Mouse (Mus musculus) midbrain, embryonic 11.5 days (tissue): ENCODE measurements around the gene Micu1. TPM values are rescaled to one million over a fixed set of nuclear protein-coding genes. Genes with fewer than 3 reads are reported as not detected.

Experiments
- ATAC-seq: fragments of 200-750 bp; cut with Nextera tagmentation; 2 replicates; pipeline ENCODE4 v1.8.0; 2017; ENCODE audit warnings: moderate TSS enrichment, moderate library complexity; ENCODE audit not compliant: low FRiP score
- DNase-seq: peaks from one replicate; pipeline ENCODE4 v3.0.0; 2015; ENCODE audit warnings: low spot score; ENCODE audit errors: missing footprints
- H3K27ac ChIP-seq: fragments of 300-500 bp; sonication (generic); 2 replicates; pipeline ENCODE4 v1.5.1; 2014; ENCODE audit warnings: low read depth, low read length
- H3K27me3 ChIP-seq: fragments of 300-500 bp; sonication (generic); 2 replicates; pipeline ENCODE4 v1.6.1; 2014; ENCODE audit warnings: mild to moderate bottlenecking, low read length, moderate library complexity, mixed read lengths; ENCODE audit not compliant: control insufficient read depth, insufficient read depth
- H3K36me3 ChIP-seq: fragments of 300-500 bp; sonication (generic); 2 replicates; pipeline ENCODE4 v1.6.1; 2014; ENCODE audit warnings: mild to moderate bottlenecking, low read length, moderate library complexity, mixed read lengths; ENCODE audit not compliant: control insufficient read depth, insufficient read depth
- H3K4me1 ChIP-seq: fragments of 300-500 bp; sonication (generic); 2 replicates; pipeline ENCODE4 v1.6.1; 2014; ENCODE audit warnings: low read length; ENCODE audit not compliant: control insufficient read depth, insufficient read depth
- H3K4me2 ChIP-seq: fragments of 300-500 bp; sonication (generic); 2 replicates; pipeline ENCODE4 v1.6.1; 2014; ENCODE audit warnings: mild to moderate bottlenecking, moderate library complexity
- H3K4me3 ChIP-seq: fragments of 300-500 bp; sonication (generic); 2 replicates; pipeline ENCODE4 v1.5.1; 2014; ENCODE audit warnings: low read depth, low read length
- H3K9ac ChIP-seq: fragments of 300-500 bp; sonication (generic); 2 replicates; pipeline ENCODE4 v1.6.1; 2014; ENCODE audit warnings: low read length
- H3K9me3 ChIP-seq: fragments of 300-500 bp; sonication (generic); 2 replicates; pipeline ENCODE4 v1.6.1; 2016; ENCODE audit warnings: low read length; ENCODE audit not compliant: control insufficient read depth
- WGBS: fragments of 180-500 bp; shearing (Covaris S2); extraction: QIAGEN DNeasy Blood & Tissue Kit; methylation state at CpG from one replicate; pipeline ENCODE4 v1.1.7; 2014; 5-methylcytosine and 5-hydroxymethylcytosine counted together
- polyA plus RNA-seq: library from polyadenylated mRNA; unstranded; fragments of >200 nt; fragmentation: Nextera tagmentation; extraction: Ambion mirVana; gene quantifications from 2 replicates; pipeline ENCODE4 v1.2.1, GENCODE M21; 2014

The Micu1 gene
- polyA plus RNA-seq, 1 experiment from 2014 or later = 57.0 TPM

DNA sequence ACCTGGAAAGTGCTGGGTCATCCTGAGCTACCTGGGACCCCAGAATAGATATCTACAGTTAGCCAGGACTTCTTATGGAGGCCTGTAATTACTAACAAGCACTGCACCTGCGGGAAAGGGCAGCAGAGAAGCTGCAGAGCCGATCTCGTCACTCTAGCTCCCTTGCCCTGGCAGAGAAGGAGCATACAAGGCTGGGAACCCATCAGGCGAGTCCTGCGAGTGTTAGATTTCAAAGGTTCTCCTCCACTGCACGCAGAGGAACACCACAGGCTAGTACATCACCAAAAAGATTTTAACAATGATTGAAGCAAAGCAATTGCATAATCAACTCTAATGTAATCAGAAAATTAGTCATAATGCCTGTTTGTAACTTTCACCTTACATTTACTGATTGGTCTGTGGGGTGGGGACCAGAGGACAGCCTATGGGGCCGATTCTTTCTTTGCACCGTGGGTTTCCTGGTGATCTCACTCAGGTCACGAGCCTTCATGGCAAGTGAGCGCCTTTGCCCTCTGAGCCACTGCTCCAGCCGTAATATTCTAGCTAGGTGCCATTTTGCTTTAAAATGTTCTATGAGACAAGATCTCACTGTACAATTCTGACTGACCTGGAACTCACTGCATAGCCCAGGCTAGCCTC lies 88.1 kb downstream of the Micu1 start:
- ATAC-seq (no peak), DNase-seq (no peak)
- Histone ChIP-seq H3K27me3 (no peaks in the 10 kb centered on the region), H3K4me3 (no peak overlapping the region), H3K9ac (no peak overlapping the region), H3K36me3 (0 out of 2 replicates have a peak, but pooled peaks cover 3% of the 10 kb centered on the region), H3K4me1 (peaks cover 4% of the 10 kb centered on the region), H3K9me3 (no peaks in the 10 kb centered on the region), H3K4me2 (no peak overlapping the region), H3K27ac (no peak overlapping the region)
- WGBS = 83% methylated on average over 11 of the region's 11 CpGs

DNA sequence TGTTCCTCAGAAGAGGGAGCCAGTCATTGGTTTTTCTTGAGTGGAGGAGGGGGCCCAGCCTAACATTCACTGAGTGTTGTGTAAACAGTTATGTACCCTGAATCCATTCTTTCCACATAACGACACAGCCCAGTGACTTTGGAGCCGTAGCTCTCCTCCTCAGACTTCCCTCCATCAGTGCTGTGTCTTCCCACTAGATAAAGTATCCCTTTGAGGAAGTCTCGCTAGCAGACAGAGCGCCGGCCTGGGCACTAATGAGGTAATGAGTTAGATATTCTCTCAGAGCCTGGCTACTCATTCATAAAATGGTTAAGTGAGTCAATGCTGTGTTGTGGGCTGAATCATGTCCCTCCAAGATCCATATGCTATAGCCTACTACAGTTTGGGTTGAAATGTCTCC lies 89.6 kb downstream of the Micu1 start:
- Histone ChIP-seq H3K27me3 (no peaks in the 10 kb centered on the region), H3K27ac (no peak overlapping the region), H3K4me2 (no peak overlapping the region), H3K4me3 (no peak overlapping the region), H3K36me3 (0 out of 2 replicates have a peak, but pooled peaks cover 3% of the 10 kb centered on the region), H3K4me1 (no peaks in the 10 kb centered on the region), H3K9ac (no peak overlapping the region), H3K9me3 (no peaks in the 10 kb centered on the region)
- ATAC-seq = no peak
- no peak for DNase-seq
- WGBS = 83% methylated on average over 5 of the region's 5 CpGs

DNA sequence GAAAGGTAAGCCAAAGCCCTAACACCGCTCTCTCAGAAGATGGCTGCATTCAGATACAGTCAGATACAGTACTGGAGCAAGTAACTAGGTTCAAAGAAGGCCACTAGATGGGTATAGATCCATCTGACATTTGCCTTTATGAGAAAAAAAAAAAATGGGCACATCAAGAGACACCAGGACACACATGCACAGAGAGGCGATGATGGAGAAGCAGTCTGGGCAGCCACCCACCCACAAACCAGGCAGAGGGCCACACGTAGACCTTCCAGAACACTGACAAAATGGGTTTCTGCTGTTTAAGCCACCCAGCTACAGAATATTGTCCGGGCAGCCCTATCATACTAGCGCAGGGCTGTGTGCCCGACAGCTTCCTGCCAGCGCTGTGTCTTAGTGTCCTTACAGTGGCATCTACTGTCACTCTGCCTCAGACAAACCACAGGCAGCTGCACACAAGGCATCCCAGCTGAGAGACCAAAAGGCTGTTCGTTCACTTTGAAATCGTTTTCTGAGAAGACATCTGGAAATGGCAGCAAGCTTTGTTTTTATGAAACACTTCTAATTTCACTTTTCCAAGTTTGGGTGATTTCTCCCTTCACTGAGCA lies 90.4 kb downstream of the Micu1 start:
- H3K4me2 ChIP-seq = no peak overlapping the region
- no peak overlapping the region for H3K27ac ChIP-seq
- DNase-seq (no peak), ATAC-seq (no peak)
- 0 out of 2 replicates have a peak, but pooled peaks cover 3% of the 10 kb centered on the region for H3K36me3 ChIP-seq
- no peaks in the 10 kb centered on the region for H3K27me3 ChIP-seq
- no peaks in the 10 kb centered on the region for H3K4me1 ChIP-seq
- no peaks in the 10 kb centered on the region for H3K9me3 ChIP-seq
- H3K4me3 ChIP-seq = no peak overlapping the region
- 93% methylated on average over 9 of the region's 9 CpGs for WGBS
- H3K9ac ChIP-seq = no peak overlapping the region

DNA sequence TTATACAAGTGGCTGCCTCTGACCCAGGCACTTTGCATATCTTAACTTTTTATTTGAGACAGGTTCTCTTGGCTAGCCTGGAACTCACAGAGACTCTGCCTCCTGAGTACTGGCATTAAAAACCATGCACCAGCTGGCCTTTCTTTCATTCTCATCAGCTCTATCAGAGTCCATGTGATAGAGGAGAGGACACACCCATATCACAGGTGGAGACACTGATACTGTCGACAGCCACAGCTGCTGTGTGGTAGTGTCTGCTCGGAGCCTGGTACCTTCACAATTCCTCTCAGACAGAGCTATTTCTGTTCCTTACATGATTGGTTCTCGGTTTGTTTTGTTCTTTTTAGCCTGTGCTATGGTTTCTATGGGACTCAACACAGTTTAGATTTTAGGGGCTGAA lies 91.2 kb downstream of the Micu1 start:
- Histone ChIP-seq H3K27me3 (no peaks in the 10 kb centered on the region), H3K36me3 (0 out of 2 replicates have a peak, but pooled peaks cover 3% of the 10 kb centered on the region), H3K4me3 (no peak overlapping the region), H3K4me1 (no peaks in the 10 kb centered on the region), H3K9me3 (no peaks in the 10 kb centered on the region), H3K9ac (no peak overlapping the region), H3K4me2 (no peak overlapping the region), H3K27ac (no peak overlapping the region)
- ATAC-seq (no peak), DNase-seq (no peak)
- WGBS = 78% methylated on average over 3 of the region's 3 CpGs

DNA sequence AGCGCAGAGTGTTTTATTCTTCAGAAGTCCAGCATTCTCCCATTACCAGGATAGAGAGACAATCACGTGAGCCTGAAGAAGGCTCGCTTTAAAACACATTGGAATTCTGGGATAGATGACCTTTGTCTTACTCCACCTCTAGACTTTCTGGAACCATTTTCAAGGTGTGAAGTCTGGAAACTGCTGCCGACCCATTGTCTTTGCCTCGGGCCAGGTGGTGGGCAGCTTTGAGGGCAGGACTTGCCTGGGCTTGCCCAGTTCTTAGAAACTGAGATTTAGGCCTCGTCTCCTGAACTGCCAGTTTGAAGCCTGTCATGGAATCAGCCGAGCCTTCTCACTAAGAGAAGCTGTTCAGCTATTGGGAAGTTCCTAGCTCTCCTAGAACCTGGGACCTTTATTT lies 92.8 kb downstream of the Micu1 start:
- peaks cover 5% of the 10 kb centered on the region for H3K4me1 ChIP-seq
- H3K36me3 ChIP-seq = no peaks in the 10 kb centered on the region
- no peak for ATAC-seq
- H3K9me3 ChIP-seq = no peaks in the 10 kb centered on the region
- no peak overlapping the region for H3K27ac ChIP-seq
- no peak for DNase-seq
- no peaks in the 10 kb centered on the region for H3K27me3 ChIP-seq
- no peak overlapping the region for H3K9ac ChIP-seq
- 86% methylated on average over 7 of the region's 7 CpGs for WGBS
- H3K4me2 ChIP-seq = no peak overlapping the region
- H3K4me3 ChIP-seq = no peak overlapping the region

DNA sequence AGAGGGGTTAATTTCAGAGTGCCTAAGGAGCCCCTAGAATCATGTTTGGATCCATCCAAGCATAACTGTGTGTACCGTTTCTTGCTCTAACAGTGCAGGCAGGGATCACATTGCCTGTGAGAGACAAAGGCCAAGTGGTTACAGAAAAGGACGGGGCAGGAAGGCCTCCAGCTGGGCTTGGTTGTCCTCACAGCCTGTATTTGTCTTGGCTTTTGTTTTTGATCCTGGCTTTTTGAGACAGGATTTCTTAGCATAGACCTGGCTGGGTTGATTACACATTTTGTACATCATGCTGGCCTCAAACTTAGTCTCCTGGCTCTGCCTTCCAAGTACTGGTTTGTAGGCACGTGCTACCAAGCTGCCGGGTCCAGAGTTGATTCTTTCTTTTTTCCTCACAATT lies 93.6 kb downstream of the Micu1 start:
- WGBS = 56% methylated on average over 4 of the region's 4 CpGs
- Histone ChIP-seq H3K27me3 (no peaks in the 10 kb centered on the region), H3K36me3 (no peaks in the 10 kb centered on the region), H3K4me1 (peaks cover 5% of the 10 kb centered on the region), H3K27ac (no peak overlapping the region), H3K4me2 (no peak overlapping the region), H3K4me3 (no peak overlapping the region), H3K9me3 (no peaks in the 10 kb centered on the region), H3K9ac (no peak overlapping the region)
- DNase-seq (no peak), ATAC-seq (no peak)

DNA sequence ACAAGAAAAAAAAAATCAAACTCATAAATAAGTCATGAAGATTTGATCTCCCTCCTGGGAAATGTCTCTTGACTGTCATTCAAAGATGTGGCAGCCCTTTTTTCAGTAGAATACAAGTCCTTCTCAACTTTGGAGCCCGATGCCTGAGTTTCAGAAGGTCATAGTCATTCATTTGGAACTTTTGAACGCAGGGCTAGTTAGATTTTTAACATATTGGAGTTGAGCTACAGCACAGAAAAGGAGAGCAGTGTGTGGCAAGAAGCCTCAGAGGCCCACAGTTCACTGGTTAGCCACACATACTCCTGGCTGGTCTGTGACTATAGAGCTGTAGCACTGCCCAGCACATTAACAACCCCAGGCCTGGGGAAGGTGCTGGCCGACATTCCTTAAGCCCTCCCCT lies 96.1 kb downstream of the Micu1 start:
- no peak overlapping the region for H3K4me3 ChIP-seq
- H3K27me3 ChIP-seq = no peaks in the 10 kb centered on the region
- no peaks in the 10 kb centered on the region for H3K9me3 ChIP-seq
- H3K4me1 ChIP-seq = peaks cover 5% of the 10 kb centered on the region
- no peak overlapping the region for H3K4me2 ChIP-seq
- ATAC-seq (0 out of 2 replicates have a peak, but pooled peaks have one; percentile 14), DNase-seq (no peak)
- H3K27ac ChIP-seq = no peak overlapping the region
- no peak overlapping the region for H3K9ac ChIP-seq
- H3K36me3 ChIP-seq = no peaks in the 10 kb centered on the region
- WGBS = 57% methylated on average over 3 of the region's 3 CpGs

DNA sequence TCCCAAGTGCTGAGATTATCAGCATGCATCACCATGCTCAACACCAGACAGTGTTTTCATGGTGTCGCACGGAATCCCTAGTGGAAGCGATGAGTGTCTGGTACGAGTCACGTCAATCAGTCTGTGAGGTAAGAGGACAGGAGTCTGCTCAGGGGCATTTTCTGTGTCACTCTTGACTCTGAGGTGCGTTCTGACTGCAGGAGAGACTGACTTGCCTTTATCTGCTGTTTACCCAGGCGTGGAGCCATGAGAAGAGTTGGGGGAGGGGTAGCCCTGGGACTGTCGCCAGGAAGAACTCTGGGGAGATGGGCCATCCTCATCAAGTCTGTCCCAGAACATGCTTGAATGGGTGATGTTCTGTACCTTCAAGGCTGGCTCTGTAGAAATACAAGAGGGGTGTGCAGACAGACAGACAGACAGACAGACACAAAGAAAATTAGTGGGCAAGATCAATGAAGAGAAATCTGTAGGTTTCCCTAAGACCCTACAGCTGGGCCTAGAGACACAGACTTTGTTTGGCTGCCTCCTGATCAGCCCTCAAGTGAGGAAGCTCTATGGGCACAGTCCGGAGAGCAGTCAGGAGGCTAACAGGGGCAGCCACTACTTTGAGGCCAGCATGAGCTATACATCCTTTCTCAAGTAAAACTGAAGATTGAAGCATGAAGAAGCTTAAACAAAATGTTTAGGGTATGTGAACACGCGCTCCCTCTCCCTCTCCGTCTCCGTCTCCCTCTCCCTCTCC lies 97.2 kb downstream of the Micu1 start:
- H3K27ac ChIP-seq = no peak overlapping the region
- peak; percentile 38; the same call in 1 of the 2 replicates for ATAC-seq

DNA sequence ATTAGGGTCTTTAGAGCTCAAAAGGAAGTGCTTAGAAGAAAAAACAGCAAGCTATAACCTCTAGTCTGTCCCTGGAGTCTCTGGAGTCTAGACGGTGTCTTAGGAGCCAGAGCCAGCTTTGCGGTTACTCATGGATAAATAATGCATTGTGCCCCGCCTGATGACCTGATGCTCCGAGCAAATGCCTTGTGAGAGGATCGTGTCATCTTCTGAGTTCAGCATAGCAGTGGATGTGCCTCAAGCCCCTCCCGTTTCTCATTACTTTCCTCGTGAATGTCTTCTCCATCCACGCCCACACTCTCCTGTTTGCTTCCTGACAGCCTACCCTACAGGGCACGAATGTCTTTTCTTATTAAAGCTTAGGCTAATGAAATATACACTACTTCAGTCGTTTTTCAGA lies 97.9 kb downstream of the Micu1 start:
- no peak overlapping the region for H3K4me3 ChIP-seq
- H3K27me3 ChIP-seq = no peaks in the 10 kb centered on the region
- no peaks in the 10 kb centered on the region for H3K9me3 ChIP-seq
- peak; percentile 19; the same call in 1 of the 2 replicates for ATAC-seq
- H3K27ac ChIP-seq = no peak overlapping the region
- H3K4me1 ChIP-seq = peaks cover 5% of the 10 kb centered on the region
- H3K4me2 ChIP-seq = no peak overlapping the region
- DNase-seq = no peak
- whole genome bisulfite sequencing = 34% methylated on average over 10 of the region's 10 CpGs
- H3K9ac ChIP-seq = no peak overlapping the region
- no peaks in the 10 kb centered on the region for H3K36me3 ChIP-seq

More for the DNA sequence above, 97.2 kb downstream of the Micu1 start:
- no peak overlapping the region for H3K9ac ChIP-seq
- no peak overlapping the region for H3K4me3 ChIP-seq
- no peaks in the 10 kb centered on the region for H3K27me3 ChIP-seq
- no peak for DNase-seq
- WGBS = 56% methylated on average over 13 of the region's 13 CpGs
- no peaks in the 10 kb centered on the region for H3K36me3 ChIP-seq
- H3K4me1 ChIP-seq = peaks cover 5% of the 10 kb centered on the region
- no peak overlapping the region for H3K4me2 ChIP-seq
- no peaks in the 10 kb centered on the region for H3K9me3 ChIP-seq
